Mouse (Mus musculus) limb, embryonic 13.5 days (tissue): ENCODE measurements around the gene Map3k3. TPM values are rescaled to one million over a fixed set of nuclear protein-coding genes. Genes with fewer than 3 reads are reported as not detected.

ENCODE experiments used
- ATAC-seq: fragments of 200-750 bp; cut with Nextera tagmentation; 2 replicates; pipeline ENCODE4 v1.8.0; 2017; ENCODE audit warnings: low read depth, moderate number of reproducible peaks, moderate TSS enrichment; ENCODE audit not compliant: low FRiP score
- H3K27ac ChIP-seq: fragments of 300-500 bp; sonication (generic); 2 replicates; pipeline ENCODE4 v1.5.1; 2015; ENCODE audit warnings: inconsistent platforms, mild to moderate bottlenecking, moderate library complexity
- H3K27me3 ChIP-seq: fragments of 300-500 bp; sonication (generic); 2 replicates; pipeline ENCODE4 v1.6.1; 2015; ENCODE audit warnings: mild to moderate bottlenecking, inconsistent platforms
- H3K36me3 ChIP-seq: fragments of 300-500 bp; sonication (generic); 2 replicates; pipeline ENCODE4 v1.6.1; 2015; ENCODE audit warnings: inconsistent platforms, mild to moderate bottlenecking, moderate library complexity
- H3K4me1 ChIP-seq: fragments of 300-500 bp; sonication (generic); 2 replicates; pipeline ENCODE4 v1.6.1; 2015; ENCODE audit warnings: inconsistent platforms
- H3K4me2 ChIP-seq: fragments of 300-500 bp; sonication (generic); replicated peaks from 2 replicates; pipeline ENCODE4 v1.6.1; 2015; ENCODE audit warnings: inconsistent platforms, mild to moderate bottlenecking, moderate library complexity
- H3K4me3 ChIP-seq: fragments of 300-500 bp; sonication (generic); 2 replicates; pipeline ENCODE4 v1.5.1; 2015; ENCODE audit warnings: moderate library complexity, mild to moderate bottlenecking, inconsistent platforms
- H3K9ac ChIP-seq: fragments of 300-500 bp; sonication (generic); 2 replicates; pipeline ENCODE4 v1.6.1; 2015; ENCODE audit warnings: mild to moderate bottlenecking, inconsistent platforms
- H3K9me3 ChIP-seq: fragments of 300-500 bp; sonication (generic); 2 replicates; pipeline ENCODE4 v1.6.1; 2016; ENCODE audit warnings: inconsistent platforms
- WGBS: fragments of 180-500 bp; shearing (Covaris S2); methylation state at CpG from one replicate; pipeline ENCODE4 v1.1.7; 2015; 5-methylcytosine and 5-hydroxymethylcytosine counted together
- polyA plus RNA-seq: library from polyadenylated mRNA; unstranded; fragments of >200 nt; fragmentation: Nextera tagmentation; extraction: Ambion mirVana; gene quantifications from 2 replicates; pipeline ENCODE4 v1.2.1, GENCODE M21; 2015

Map3k3 gene
- polyA plus RNA-seq, 1 experiment from 2014 or later: 27.1 TPM

DNA sequence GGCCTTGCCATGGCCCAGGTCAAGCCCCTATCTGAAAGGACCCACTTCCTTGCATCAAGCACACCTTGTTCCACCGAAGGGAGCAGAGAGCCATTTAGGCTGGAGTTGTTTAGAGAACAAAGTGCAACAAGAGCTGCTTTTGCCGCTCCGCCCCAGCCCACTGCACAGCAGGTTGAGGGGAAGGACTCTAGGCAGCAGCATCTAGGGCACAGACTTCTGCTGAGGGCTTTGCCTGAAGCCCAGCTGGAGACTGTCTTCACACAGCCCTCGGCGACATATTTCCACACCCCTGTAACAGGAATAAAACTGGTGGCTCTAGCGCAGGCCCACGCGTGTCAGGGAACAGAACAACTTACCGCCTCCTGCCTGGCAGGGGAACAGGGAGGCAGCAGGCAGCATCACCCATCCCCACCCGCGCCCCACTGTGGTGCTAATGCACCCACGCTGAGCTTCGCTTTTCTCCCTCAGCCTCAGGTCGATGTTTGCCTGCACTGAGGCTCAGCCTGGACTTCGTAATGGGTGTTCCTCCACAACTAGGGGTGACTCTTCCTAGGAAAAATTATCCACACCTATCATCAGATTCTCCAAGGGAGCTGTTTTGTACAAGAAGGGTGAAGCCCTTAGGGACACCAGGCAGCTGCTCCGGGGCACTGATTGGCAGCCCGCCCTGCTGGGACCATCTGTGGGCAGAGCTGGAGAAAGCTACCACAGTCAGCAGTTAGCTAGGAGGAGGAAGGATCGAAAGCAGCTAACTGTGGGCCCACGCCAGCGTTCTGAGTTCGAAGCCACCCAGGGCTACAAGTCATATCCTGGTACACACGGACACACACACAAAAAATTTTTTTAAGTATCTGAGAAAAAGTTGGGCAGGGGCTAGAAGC, 76.7 kb downstream of the Map3k3 start, which contains the start of the genes Gm10840 and Limd2:
Gene Gm10840 (plus strand): TSS at position 10 of the 881 bp plus-strand sequence.
Gene Limd2 (minus strand): TSS at position 20 of the 881 bp plus-strand sequence.
- WGBS: 27% methylated on average over 22 of the region's 22 CpGs
- H3K4me3 ChIP-seq: peak within 1 kb of the TSS; percentile 87
- H3K36me3 ChIP-seq: peaks cover 64% of the 10 kb centered on the region
- H3K4me2 ChIP-seq: peak within 1 kb of the TSS; percentile 97
- H3K9me3 ChIP-seq: no peaks in the 10 kb centered on the region
- no peaks in the 10 kb centered on the region for H3K27me3 ChIP-seq
- peak within 1 kb of the TSS; percentile 96 for H3K9ac ChIP-seq
- peaks cover 48% of the 10 kb centered on the region for H3K4me1 ChIP-seq
- ATAC-seq: peak; percentile 25; the same call in 1 of the 2 replicates
- H3K27ac ChIP-seq: peak within 1 kb of the TSS; percentile 99

DNA sequence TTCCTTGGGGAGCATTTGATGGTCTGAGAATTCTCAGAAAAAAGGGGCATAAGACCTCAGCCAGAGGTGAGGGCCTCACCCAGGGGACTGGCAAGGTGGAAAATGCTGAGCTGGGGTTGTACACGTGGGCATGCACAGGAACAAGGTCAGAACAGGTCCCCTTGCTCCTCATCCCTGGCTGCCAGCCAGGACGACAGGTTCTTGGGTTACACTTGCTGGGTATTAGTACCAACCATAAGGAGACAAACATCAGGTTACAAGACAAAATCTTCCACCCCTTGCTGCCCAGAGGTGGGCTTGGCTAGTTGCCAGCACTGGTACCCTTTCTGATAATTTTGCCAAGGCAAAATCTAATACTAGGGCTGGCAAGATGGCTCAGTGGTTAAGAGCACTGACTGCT, 77.8 kb downstream of the Map3k3 start:
- Histone ChIP-seq H3K4me3 (no peak overlapping the region), H3K4me1 (peaks cover 37% of the 10 kb centered on the region), H3K27ac (peak overlapping the region; percentile 99; the same call in 1 of the 2 replicates), H3K27me3 (no peaks in the 10 kb centered on the region), H3K9ac (no peak overlapping the region), H3K4me2 (no peak overlapping the region), H3K36me3 (peaks cover 64% of the 10 kb centered on the region), H3K9me3 (no peaks in the 10 kb centered on the region)
- 86% methylated on average over 2 of the region's 2 CpGs for WGBS
- no peak for ATAC-seq

DNA sequence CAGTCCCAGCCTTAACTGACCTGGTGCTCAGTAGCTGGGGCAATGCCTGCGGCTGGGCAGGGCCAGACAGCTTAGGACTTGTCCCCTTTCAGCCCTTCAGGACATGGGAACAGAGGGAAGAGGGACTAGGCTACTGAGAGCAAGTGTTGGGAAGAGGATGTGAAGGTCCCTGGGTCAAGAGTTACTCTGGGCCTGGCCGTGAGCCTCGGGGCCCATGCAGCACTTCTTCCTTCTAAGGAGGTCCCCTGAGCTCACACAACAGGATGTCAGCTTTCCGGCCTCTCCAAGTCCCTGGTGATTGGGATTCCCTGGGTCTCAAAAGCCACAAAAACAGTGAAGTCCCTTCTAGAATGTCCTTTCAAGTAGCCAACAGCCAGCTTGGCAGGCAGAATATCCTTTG, 79.1 kb downstream of the Map3k3 start:
- ATAC-seq: no peak
- H3K27ac ChIP-seq: no peak overlapping the region
- H3K4me1 ChIP-seq: peaks cover 24% of the 10 kb centered on the region
- H3K36me3 ChIP-seq: peaks cover 62% of the 10 kb centered on the region
- no peak overlapping the region for H3K4me3 ChIP-seq
- H3K9me3 ChIP-seq: no peaks in the 10 kb centered on the region
- no peak overlapping the region for H3K9ac ChIP-seq
- H3K4me2 ChIP-seq: no peak overlapping the region
- 87% methylated on average over 4 of the region's 4 CpGs for WGBS
- no peaks in the 10 kb centered on the region for H3K27me3 ChIP-seq

DNA sequence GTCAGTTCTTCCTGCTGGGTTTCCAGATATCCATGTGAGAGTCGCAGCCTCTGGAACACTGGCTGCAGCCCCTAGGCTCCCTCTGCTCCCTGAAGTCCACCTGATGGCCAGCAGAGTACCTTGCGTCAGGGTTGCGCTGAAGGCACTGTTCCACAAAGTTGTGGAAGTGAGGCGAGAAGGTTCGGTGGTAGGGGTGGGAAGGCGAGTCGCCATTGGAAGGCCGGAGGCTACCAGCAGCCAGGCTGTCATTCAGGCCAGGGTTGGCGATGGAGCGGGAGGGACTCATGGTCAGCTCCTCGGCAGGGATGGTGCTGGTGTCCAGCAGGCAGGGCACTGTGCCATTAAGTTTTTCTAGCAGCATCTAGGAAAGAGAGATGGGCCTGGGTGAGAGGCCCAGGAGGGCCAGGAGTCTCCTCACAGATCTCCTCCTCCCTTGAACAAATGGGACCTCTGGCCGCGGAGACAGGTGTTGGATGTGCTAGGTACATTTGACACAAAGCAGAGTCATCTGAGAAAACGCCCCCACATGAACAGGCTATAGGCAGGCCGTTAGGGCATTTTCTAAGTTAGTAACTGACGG, 80.3 kb downstream of the Map3k3 start:
- no peak overlapping the region for H3K4me3 ChIP-seq
- ATAC-seq: no peak
- H3K36me3 ChIP-seq: peaks cover 63% of the 10 kb centered on the region
- H3K4me1 ChIP-seq: peaks cover 17% of the 10 kb centered on the region
- H3K27ac ChIP-seq: no peak overlapping the region
- no peak overlapping the region for H3K9ac ChIP-seq
- H3K4me2 ChIP-seq: no peak overlapping the region
- 89% methylated on average over 16 of the region's 16 CpGs for WGBS
- H3K27me3 ChIP-seq: no peaks in the 10 kb centered on the region
- no peaks in the 10 kb centered on the region for H3K9me3 ChIP-seq

DNA sequence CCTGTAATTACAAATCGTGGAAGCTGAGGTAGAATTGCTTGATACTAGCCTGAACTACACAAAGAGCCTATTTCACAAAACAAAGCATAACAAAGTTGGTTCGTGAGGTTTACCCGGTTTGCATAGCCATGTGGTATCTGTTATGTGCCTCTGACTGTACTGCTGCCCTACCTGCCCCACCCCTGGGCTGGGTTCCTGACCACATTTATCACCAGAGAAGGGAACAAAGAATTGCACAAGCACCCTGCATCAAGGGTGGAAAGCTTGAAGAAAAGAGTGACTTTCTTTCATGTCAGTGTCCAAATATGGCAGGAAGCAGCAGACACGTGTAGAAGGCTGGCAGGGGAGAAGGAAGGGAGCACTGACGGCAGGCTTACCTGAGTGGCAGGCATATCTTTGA, 83.0 kb downstream of the Map3k3 start:
- Histone ChIP-seq H3K27me3 (no peaks in the 10 kb centered on the region), H3K9me3 (no peaks in the 10 kb centered on the region), H3K9ac (no peak overlapping the region), H3K4me1 (peaks cover under 1% of the 10 kb centered on the region; the same call in 1 of the 2 replicates), H3K27ac (no peak overlapping the region), H3K36me3 (peaks cover 81% of the 10 kb centered on the region), H3K4me2 (no peak overlapping the region), H3K4me3 (no peak overlapping the region)
- 77% methylated on average over 5 of the region's 5 CpGs for WGBS
- ATAC-seq: no peak

DNA sequence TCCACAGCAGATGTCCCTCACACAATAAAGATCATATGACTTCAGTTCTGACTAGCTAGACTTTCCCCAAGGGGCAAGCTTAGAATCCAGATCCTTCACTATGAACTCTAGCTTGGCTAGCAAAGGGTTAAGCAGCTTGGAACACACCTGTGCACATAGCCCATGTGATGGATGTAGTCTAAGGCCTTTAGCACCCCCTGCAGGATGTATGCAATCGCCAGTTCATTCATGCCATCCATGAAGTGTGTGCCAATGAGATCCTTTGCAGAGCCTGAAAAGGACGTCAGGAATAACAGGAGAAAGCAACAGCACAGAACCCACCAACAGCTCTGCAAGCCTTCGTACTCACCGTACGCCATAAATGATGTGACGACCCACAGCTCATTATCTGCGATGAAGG, 86.4 kb downstream of the Map3k3 start:
- Histone ChIP-seq H3K4me2 (no peak overlapping the region), H3K27me3 (no peaks in the 10 kb centered on the region), H3K4me1 (peaks cover 12% of the 10 kb centered on the region; the same call in 1 of the 2 replicates), H3K4me3 (no peak overlapping the region), H3K36me3 (peaks cover 56% of the 10 kb centered on the region), H3K27ac (no peak overlapping the region), H3K9ac (no peak overlapping the region), H3K9me3 (no peaks in the 10 kb centered on the region)
- ATAC-seq: no peak
- 77% methylated on average over 7 of the region's 7 CpGs for WGBS

DNA sequence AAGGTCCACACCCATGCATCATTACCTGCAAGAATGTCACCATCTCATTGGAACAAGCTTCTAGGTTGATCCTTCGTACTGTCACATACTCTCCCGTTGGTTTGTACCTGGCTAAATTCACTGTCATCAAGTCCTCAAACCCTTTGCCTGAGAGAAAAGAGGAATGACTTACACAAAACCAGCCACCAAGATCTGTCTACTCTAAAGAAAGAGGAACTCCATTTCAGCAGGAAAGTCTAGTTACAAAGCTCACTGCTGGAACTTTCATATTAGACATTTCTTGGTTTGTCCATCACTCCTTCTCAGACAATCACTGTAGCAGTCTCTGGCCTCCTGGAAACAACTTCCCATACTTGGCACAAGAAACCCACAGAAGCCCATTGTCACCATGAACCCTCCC, 88.8 kb downstream of the Map3k3 start:
- Histone ChIP-seq H3K27me3 (no peaks in the 10 kb centered on the region), H3K4me3 (no peak overlapping the region), H3K4me2 (no peak overlapping the region), H3K36me3 (peaks cover 32% of the 10 kb centered on the region), H3K9ac (no peak overlapping the region), H3K9me3 (no peaks in the 10 kb centered on the region), H3K4me1 (peaks cover 12% of the 10 kb centered on the region; the same call in 1 of the 2 replicates), H3K27ac (no peak overlapping the region)
- no peak for ATAC-seq
- 97% methylated on average over 2 of the region's 2 CpGs for WGBS

DNA sequence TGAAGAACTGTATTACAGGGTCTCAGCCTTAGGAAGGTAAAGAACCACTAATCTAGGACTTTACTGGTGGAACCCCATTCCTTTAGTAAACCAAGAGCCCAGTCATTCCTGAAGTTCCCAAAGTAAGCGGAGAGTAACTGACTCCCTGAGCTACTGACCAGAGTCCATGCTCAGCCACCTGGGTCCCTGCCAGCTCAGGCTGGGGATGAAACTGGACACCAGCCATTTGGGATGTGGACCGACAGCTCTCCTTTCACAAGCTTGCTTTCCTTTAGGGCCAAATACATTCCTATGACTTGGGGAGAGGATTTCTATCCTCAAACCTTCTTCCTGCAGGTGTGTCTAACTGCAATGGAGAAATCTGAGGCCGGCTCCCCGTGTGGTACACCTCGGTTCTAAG, 90.0 kb downstream of the Map3k3 start:
- Histone ChIP-seq H3K9me3 (no peaks in the 10 kb centered on the region), H3K4me1 (peaks cover 12% of the 10 kb centered on the region; the same call in 1 of the 2 replicates), H3K27ac (no peak overlapping the region), H3K4me3 (no peak overlapping the region), H3K9ac (no peak overlapping the region), H3K27me3 (no peaks in the 10 kb centered on the region), H3K36me3 (peaks cover 27% of the 10 kb centered on the region), H3K4me2 (no peak overlapping the region)
- WGBS: 68% methylated on average over 5 of the region's 5 CpGs
- ATAC-seq: no peak

DNA sequence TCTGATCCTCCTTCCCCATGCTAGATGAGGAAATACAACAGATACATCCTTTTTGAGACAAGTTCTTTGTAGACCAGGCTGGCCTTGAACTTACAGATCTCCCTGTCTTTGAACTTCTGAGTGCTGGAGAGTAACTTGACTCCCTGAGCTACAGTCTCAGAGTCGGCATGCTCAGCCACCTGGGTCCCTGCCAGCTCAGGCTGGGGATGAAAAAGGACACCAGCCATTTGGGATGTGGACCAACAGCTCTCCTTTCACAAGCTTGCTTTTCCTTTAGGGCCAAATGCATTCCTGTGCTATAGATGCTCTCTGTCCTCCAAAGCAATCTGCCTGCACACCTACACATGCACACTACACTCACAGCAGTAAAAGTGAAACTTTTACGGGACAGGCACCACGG, 90.7 kb downstream of the Map3k3 start:
- Histone ChIP-seq H3K27me3 (no peaks in the 10 kb centered on the region), H3K36me3 (peaks cover 22% of the 10 kb centered on the region), H3K4me2 (no peak overlapping the region), H3K4me1 (peaks cover 12% of the 10 kb centered on the region; the same call in 1 of the 2 replicates), H3K9me3 (no peaks in the 10 kb centered on the region), H3K4me3 (no peak overlapping the region), H3K27ac (no peak overlapping the region), H3K9ac (no peak overlapping the region)
- no peak for ATAC-seq
- 41% methylated on average over 3 of the region's 3 CpGs for whole genome bisulfite sequencing

DNA sequence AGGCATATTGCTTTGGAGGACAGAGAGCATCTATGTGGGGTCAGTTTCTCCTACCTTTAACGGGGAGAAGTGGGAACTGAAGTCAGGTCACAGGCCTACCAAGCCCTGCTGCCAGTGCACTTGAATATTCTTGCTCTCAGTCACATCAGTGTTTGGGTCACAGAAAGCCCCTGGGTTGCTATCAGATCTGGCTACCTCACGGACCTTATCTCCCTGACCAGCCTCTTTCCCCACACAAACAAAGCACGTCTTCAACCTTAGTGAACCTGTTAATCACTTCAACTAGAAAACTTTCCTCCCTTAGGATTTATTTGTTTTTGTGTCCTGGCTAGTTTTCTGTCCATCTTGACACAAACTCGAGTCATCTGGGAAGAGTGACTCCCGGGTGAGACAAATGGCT, 92.0 kb downstream of the Map3k3 start:
- Histone ChIP-seq H3K4me2 (no peak overlapping the region), H3K27ac (no peak overlapping the region), H3K9ac (no peak overlapping the region), H3K36me3 (peaks cover 10% of the 10 kb centered on the region), H3K27me3 (no peaks in the 10 kb centered on the region), H3K4me1 (peaks cover 12% of the 10 kb centered on the region; the same call in 1 of the 2 replicates), H3K9me3 (no peaks in the 10 kb centered on the region), H3K4me3 (no peak overlapping the region)
- ATAC-seq: no peak
- 89% methylated on average over 5 of the region's 5 CpGs for WGBS

DNA sequence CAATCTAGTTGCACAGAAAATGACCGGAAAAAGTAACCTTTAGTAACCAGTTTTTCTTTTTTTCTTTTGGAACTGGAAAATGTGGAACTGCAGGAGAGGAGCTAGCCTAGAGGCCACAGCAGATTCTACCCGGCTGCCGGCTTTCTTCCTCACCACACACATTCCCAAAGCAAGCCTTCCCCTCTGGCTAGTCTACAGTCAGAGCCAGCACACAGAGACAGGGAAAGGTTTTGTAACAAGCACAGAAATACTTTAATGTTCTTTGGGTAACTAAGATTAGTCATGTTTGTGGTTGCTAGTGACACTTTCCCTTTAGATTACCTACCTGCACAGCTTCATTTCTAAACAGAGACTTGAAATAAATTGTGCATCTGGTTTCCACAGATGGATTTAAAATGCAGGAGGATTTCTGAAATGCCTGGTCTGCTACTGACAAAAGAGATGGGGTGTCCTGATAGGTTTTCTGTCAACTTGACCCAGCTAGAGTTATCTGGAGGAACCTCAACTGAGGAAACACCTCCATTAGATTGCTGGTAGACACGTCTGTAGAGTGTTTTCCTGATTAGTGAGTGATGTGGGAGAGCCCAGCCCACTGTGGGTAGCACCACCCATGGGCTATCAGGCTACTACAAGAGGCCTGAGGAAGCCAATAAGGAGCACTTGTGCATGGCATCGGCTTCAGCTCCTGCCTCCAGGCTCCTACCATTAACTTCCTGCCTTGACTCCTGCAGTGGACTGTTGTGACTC, 93.8 kb downstream of the Map3k3 start:
- no peaks in the 10 kb centered on the region for H3K9me3 ChIP-seq
- no peak overlapping the region for H3K4me2 ChIP-seq
- H3K27ac ChIP-seq: no peak overlapping the region
- no peak overlapping the region for H3K9ac ChIP-seq
- 69% methylated on average over 5 of the region's 5 CpGs for WGBS
- H3K36me3 ChIP-seq: peaks cover 6% of the 10 kb centered on the region; the same call in 1 of the 2 replicates
- H3K27me3 ChIP-seq: no peaks in the 10 kb centered on the region
- H3K4me3 ChIP-seq: no peak overlapping the region
- ATAC-seq: no peak
- H3K4me1 ChIP-seq: peaks cover 12% of the 10 kb centered on the region; the same call in 1 of the 2 replicates
